Mouse (Mus musculus): Measurements from ENCODE around the gene Mtln. TPM values are rescaled to one million over a fixed set of nuclear protein-coding genes. Genes with fewer than 3 reads are reported as not detected.
A peak's percentile ranks its signal among the peaks of the same experiment; 100 is the strongest.

The Mtln gene
- 10 to 100 TPM; 50.3 to 53.5 TPM for total RNA-seq (2021)
- long read RNA-seq, experiment 1, transcript Mtln-201 (2 exons, 800 nt) = major isoform, 28 of 28 reads
- long read RNA-seq, experiment 1, partial matches to known transcripts = 0 of 28 reads
- long read RNA-seq, experiment 1, other reads (novel, unspliced or antisense) = 0 of 28 reads
- long read RNA-seq, experiment 2, transcript Mtln-201 (2 exons, 800 nt) = major isoform, 35 of 35 reads
- long read RNA-seq, experiment 2, partial matches to known transcripts = 0 of 35 reads
- long read RNA-seq, experiment 2, other reads (novel, unspliced or antisense) = 0 of 35 reads

- peak; percentile 92 to 93 for DNase-seq (ENCODE audit: low spot score in 2 of 2)
Measured at GRCm38 (mm10) chr2:127791919-127792603, at the start of gene Mtln. Mtln (minus strand) TSS chr2:127792488.

DNA sequence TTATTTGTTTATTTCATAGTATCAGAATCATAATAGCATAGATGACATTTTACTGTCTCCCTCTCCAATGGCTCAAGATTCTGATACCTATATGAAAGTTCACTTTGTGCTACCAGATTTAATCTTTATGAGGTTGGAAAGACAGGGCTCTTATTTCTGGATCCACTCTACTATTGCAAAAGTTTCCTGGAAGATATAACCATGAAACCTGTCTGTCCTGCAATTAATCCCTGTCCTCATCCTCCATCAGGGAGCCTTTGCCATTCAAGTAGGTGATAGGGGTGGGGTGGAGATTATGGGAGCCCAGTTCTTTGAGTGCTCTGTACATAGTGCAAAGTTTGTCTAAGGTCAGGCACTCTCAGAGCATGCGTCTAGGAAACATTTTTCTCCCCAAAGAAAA lies 49.1 kb upstream of the Mtln start:
- no peak for DNase-seq (ENCODE audit: low spot score in 2 of 2)

GRCm38 (mm10) chr2:127839425-127839824 lies 47.1 kb upstream of the Mtln start:
- no peak for DNase-seq (ENCODE audit: low spot score in 2 of 2)

DNA sequence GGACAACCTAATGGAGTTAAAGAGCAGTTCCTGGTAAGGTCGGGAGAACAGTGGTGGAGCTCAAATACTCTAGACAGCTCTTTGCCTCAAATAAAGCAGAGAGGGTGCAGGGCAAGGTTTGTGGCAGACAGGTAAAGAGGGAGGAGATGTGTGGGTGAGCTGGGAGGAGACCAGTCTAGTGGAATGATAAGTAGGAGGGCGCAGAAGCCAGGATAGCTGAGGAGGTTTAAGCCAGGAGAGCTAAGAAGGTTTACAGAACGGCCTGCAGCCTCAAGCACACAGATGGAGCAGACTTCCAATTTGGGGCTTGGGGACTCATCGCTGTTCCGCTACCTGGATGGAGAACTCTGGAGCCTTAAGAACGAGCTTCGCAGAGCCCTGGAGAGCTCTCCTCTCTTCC lies 46.3 kb upstream of the Mtln start, which contains the start of gene Acoxl:
TSS of gene Acoxl (plus strand) at position 301 of the 400 bp plus-strand sequence.
- no peak for DNase-seq (ENCODE audit: low spot score in 2 of 2)

DNA sequence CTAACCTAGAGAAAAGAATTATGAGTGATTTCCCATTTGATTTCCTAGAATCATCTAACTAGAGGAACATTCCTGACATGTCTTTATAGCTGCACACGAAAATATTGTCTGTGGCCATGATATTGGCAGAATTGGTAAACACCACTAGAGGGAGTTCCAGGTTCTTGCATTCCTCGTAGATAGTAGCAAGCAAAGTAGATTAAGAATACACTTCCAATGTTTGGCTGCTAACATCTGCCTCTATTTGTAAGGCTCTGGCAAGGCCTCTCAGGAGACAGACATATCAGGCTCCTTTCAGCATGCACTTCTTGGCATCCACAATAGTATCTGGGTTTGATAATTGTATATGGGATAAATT lies 40.5 kb upstream of the Mtln start:
- DNase-seq (ENCODE audit: low spot score in 2 of 2) = no peak

DNA sequence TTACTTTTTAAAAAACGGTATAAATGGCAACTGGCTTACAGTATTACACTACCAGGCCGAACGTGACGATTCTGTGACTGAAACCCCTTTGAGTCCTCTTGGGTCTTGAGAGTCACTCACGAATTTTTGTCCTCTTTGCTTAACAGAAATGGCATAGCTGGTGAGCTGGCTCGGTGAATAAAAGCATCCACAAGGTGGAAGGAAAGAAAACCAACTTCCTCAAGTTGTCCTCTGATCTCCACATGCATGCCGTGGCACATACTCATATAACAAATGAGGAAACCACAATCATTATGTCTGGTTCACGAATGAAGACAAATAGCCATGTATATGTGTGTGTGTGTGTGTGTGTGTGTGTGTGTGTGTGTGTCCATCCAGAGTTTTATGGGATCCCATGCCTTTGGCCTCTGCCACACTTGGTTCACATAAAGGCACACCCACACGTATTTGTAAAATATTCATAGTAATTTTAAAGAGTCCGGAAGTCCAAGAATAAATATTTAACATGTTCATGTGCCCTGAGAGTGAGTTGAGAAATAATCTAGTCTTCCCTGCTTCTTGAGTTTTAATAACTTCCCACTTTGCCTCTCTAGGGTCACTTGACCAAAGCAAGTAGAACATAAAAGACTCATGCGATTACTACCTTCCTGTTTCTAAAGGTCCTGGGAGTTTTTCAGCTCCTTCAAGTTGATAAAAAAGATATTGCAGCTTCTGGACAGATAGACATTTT lies 40.0 kb upstream of the Mtln start:
- DNase-seq (ENCODE audit: low spot score in 2 of 2) = no peak

DNA sequence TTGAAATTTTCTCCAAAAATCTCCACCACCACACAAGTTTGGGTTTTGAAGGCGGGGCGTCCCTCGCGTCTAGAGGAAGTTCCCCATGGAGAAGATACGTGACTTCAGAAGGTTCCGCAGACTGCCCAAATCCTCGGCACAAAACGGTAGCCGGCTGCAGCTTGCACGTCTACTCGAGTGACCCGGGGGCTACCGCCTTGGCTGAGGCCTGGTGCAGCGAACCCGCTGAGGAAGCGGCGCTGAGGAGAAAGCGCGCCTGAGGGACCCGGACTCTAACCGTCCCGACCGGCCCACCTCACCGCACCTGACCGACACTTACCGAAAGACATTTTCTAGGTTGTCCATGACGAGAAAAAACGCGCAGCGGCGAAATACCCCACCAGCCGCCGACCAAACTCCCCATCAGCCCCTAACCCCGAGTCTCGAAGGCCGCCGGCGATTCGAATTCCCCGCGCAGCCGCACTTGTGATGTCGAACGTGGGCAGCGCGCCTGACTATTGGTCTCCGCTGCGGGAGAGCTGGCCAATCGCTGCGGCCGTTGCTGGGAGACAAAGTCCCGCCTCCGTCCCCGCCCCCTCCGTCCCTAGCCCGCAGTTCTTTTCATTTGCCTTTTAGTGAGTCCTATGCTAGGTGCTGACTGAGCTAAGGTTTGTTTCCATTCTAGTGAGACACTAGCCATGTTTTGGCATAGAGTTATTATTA lies 39.3 kb upstream of the Mtln start, which contains the start of gene Bub1:
TSS of gene Bub1 (minus strand) at position 465 of the 702 bp plus-strand sequence.
- DNase-seq (ENCODE audit: low spot score in 2 of 2) = peak; percentile 92 to 93

DNA sequence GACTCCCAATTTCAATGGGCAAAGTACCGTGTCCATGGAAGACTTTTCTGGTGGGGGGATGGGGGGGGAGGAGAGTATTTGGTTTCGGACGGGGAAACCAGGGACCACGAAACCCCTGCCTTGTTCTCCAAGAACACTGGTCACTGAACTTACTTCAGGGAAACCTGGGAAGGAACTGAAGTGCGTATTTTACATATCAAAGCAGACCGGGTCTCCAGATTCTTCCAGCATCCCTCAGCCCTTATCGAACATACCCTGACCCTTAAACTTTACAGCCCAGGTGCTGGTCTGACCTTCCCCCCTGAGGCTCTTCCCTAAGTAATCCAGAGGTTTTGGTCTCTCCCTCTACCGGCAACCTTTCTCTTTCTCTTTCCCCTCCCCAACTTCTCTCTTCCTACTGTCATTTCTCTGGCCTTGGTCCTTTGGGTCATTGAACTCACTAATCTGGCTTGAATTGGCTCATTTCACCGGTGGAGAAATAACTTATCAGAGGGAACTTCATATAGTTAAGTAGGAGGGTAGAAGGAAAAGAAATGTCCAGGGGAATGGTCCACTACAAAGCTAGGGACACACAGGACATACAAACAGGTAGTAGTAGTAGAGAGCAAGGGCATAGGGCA lies 2.5 kb downstream of the Mtln start:
- no peak for DNase-seq (ENCODE audit: low spot score in 2 of 2)

DNA sequence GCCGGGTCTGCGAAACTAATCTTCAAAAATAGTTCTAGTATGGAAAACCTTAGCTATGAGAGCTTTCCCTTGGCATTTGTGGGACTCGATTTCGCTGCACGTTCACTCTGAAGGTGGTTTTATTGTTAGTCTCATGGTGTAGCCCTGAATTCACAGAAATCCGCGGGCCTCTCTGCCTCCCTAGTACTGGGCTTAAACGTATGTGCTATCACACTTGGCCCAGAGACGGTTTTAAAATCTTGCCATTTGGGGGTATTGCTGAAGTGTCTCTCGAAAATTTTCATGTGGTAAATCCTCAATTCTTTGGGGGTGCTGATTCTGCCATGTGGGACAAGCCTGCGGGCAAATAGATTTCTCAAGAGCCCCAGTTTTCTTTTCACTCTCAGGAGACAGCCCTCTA lies 3.1 kb downstream of the Mtln start:
- peak in 1 of 2 experiments; percentile 10 for DNase-seq (ENCODE audit: low spot score in 2 of 2)

DNA sequence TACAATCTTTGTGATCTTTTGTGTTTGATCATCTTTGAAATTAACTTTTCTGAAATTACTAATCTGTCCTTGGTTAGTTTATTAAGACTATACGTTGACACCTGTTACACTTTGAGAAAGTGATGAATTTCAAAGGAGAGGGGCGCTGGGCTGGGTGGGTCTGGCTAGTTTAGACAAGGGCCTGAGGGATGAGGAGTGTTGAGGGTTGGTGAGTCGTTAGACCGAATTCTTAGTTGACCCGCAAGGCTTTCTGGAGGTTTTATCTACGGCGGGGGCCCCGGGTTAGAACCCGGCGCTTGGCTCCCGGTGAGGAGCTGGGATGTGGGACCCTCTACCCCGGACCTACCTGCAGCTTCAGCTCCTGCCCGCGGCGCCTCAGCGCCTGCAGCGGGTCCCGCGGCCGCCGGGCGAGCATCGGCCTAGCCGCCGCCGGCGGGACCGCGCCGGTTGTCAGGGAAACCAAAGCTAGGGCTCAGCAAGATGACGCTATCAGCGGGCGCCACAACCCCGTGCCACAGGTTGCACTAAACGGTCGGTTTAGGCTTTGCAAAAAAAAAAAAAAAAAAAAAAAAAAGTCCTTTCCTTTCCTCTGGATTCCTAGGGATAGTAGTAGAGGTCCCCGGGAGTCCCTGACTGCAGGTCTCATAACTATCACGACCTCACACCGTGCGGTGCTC lies 3.7 kb downstream of the Mtln start, which contains the start of gene Nphp1:
TSS of gene Nphp1 (minus strand) at position 458 of the 677 bp plus-strand sequence.
- DNase-seq (ENCODE audit: low spot score in 2 of 2) = peak; percentile 89 to 90

DNA sequence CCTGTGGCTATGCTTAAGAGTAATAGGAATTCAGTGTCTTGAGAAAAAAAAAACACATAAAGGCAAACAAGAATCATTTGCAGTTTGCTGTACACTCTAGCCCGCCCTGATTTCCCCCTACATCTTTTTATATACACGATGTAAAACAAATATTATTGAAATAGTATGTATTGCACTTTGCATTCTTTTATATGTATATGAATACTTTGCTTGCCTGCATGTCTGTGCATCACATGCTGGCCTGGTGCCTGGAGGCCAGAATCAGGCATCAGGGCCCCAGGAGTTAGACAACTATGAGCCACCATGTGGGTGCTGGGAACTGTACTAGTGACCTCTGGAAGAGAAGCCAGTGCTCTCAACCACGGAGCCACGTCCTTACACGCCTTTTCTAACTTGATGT lies 5.1 kb downstream of the Mtln start:
- DNase-seq (ENCODE audit: low spot score in 2 of 2) = no peak

DNA sequence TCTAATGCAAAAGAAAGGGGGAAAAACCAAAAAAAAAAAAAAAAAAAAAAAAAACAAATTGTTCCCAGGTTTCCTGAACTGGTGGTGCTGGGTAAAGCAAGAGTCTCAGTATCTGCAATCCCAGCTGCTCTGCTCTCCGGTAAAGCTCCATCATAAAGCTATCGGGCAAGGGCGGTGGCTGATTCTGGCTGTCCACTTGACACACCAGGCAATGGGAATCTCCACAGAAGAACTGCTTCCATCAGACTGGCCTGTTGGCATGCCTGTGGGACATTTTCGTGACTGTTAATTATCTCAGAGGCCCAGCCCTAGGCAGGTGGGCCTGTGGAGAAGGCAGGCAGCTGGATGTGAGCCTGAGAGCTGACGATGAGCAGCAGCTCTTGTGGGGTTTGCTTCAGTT lies 13.8 kb downstream of the Mtln start:
- DNase-seq (ENCODE audit: low spot score in 2 of 2) = no peak

- no peak for DNase-seq (ENCODE audit: low spot score in 2 of 2)
Measured at GRCm38 (mm10) chr2:127775013-127775412, 17.3 kb downstream of the Mtln start.

GRCm38 (mm10) chr2:127774578-127774941 lies 17.7 kb downstream of the Mtln start:
- DNase-seq (ENCODE audit: low spot score in 2 of 2) = no peak

- DNase-seq (ENCODE audit: low spot score in 2 of 2) = peak in 1 of 2 experiments; percentile 24
Measured at GRCm38 (mm10) chr2:127773938-127774577, 18.2 kb downstream of the Mtln start.

- DNase-seq (ENCODE audit: low spot score in 2 of 2) = no peak
Measured at GRCm38 (mm10) chr2:127761587-127761986, 30.7 kb downstream of the Mtln start.

GRCm38 (mm10) chr2:127760429-127761000 lies 31.8 kb downstream of the Mtln start:
- DNase-seq (ENCODE audit: low spot score in 2 of 2) = no peak

- DNase-seq (ENCODE audit: low spot score in 2 of 2) = no peak
Measured at GRCm38 (mm10) chr2:127760014-127760413, 32.3 kb downstream of the Mtln start.

DNA sequence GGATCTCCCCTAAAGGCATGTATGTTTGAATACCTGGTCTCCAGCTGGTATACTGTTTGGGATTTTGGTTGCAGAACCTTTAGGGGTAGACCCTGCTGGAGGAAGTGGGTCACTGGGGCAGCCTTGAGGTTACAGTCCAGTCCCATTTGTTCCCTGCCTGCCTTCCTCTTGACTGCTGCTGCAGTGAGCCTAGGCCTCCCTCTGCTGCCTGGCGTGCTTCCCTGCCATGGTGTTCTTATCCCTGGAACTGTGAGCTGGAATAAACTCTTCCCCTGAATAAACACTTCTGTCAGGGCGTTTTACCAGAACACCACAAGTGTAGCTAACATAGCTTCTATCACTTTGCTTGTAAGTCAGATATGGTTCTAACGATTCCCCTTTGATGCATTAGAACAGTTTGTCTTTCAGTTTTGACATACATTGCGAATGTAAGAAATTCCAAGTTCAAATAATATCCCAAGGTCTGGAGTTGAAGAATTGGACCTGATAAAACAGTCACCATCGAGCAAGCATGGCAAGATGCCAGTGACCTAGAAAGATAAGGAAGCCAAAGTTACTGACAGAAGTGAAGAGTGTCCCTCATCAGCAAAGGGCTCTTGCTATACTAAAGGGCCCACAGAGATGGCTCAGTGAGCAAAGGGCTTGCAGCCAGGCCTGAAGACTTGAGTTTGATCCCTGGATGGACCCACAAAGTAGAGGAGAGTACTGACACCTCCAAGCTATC lies 33.0 kb downstream of the Mtln start:
- DNase-seq (ENCODE audit: low spot score in 2 of 2) = no peak

Data from left cerebral cortex, adult 18-20 months (tissue).